Mouse (Mus musculus) liver, postnatal 0 days (tissue): ENCODE measurements around the gene Serping1. TPM values are rescaled to one million over a fixed set of nuclear protein-coding genes. Genes with fewer than 3 reads are reported as not detected.

Experiments used
- ATAC-seq: fragments of 200-750 bp; cut with Nextera tagmentation; 2 replicates; pipeline ENCODE4 v1.8.0; 2017; ENCODE audit warnings: mild to moderate bottlenecking, moderate library complexity
- DNase-seq: peaks from one replicate; pipeline ENCODE4 v3.0.0-alpha.2; 2016
- H3K27ac ChIP-seq: fragments of 300-500 bp; sonication (generic); 2 replicates; pipeline ENCODE4 v1.5.1; 2014; ENCODE audit warnings: antibody characterized with exemption, moderate library complexity, mild to moderate bottlenecking, low read depth
- H3K27me3 ChIP-seq: fragments of 300-500 bp; sonication (generic); 2 replicates; pipeline ENCODE4 v1.6.1; 2014; ENCODE audit warnings: low read length, control low read depth, mixed read lengths; ENCODE audit not compliant: insufficient read depth
- H3K36me3 ChIP-seq: fragments of 300-500 bp; sonication (generic); replicated peaks from 2 replicates; pipeline ENCODE4 v1.6.1; 2014; ENCODE audit warnings: mild to moderate bottlenecking, control low read depth, low read length, moderate library complexity, mixed read lengths; ENCODE audit not compliant: insufficient read depth
- H3K4me1 ChIP-seq: fragments of 300-500 bp; sonication (generic); 2 replicates; pipeline ENCODE4 v1.6.1; 2014; ENCODE audit warnings: antibody characterized with exemption, mild to moderate bottlenecking, control low read depth; ENCODE audit not compliant: insufficient read depth
- H3K4me2 ChIP-seq: fragments of 300-500 bp; sonication (generic); 2 replicates; pipeline ENCODE4 v1.6.1; 2014; ENCODE audit warnings: low read depth, mild to moderate bottlenecking, low read length, moderate library complexity, mixed read lengths
- H3K4me3 ChIP-seq: fragments of 300-500 bp; sonication (generic); 2 replicates; pipeline ENCODE4 v1.5.1; 2014; ENCODE audit warnings: low read depth, low read length
- H3K9ac ChIP-seq: fragments of 300-500 bp; sonication (generic); replicated peaks from 2 replicates; pipeline ENCODE4 v1.6.1; 2014; ENCODE audit warnings: mild to moderate bottlenecking, moderate library complexity
- H3K9me3 ChIP-seq: fragments of 300-500 bp; sonication (generic); 2 replicates; pipeline ENCODE4 v1.6.1; 2016; ENCODE audit warnings: mild to moderate bottlenecking, control low read depth, low read length, mixed read lengths
- CTCF ChIP-seq: sonication (generic); IDR thresholded peaks from 2 replicates; pipeline ENCODE4 v1.5.1; 2016; ENCODE audit warnings: antibody characterized with exemption, low read depth
- EP300 ChIP-seq: IDR thresholded peaks from 2 replicates; pipeline ENCODE4 v1.6.1; 2016; ENCODE audit warnings: antibody characterized with exemption, low read depth, mild to moderate bottlenecking
- WGBS: fragments of 180-500 bp; shearing (Covaris S2); extraction: QIAGEN DNeasy Blood & Tissue Kit; methylation state at CpG from one replicate; pipeline ENCODE4 v1.1.7; 2014; ENCODE audit not compliant: insufficient replicate concordance; 5-methylcytosine and 5-hydroxymethylcytosine counted together
- polyA plus RNA-seq: library from polyadenylated mRNA; unstranded; fragments of >200 nt; fragmentation: Nextera tagmentation; extraction: Ambion mirVana; gene quantifications from 2 replicates; pipeline ENCODE4 v1.2.1, GENCODE M21; 2015

The Serping1 gene
- polyA plus RNA-seq, 1 experiment from 2014 or later: 344 TPM

DNA sequence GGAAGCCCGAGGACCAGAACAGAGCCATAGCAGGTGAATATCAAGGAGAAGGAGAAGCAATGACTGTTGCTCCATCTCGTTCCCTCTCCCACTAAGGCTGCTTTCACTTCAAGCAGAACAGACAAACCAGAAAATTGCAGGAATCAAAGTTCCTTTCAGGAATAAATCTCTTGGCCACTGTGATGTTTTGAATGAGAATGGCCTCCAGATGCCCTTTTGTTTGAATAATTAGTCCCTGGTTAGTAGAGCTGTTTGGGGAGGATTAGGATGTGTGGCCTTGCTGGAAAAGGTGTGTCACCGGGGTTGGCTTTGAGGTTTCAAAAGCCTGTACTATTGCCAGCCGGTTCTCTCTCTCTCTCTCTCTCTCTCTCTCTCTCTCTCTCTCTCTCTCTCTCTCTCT lies 12.9 kb downstream of the Serping1 start:
- Histone ChIP-seq H3K9ac (no peak overlapping the region), H3K27me3 (no peaks in the 10 kb centered on the region), H3K4me3 (no peak overlapping the region), H3K4me2 (no peak overlapping the region), H3K27ac (peak overlapping the region; percentile 64), H3K9me3 (no peaks in the 10 kb centered on the region), H3K36me3 (peaks cover 7% of the 10 kb centered on the region), H3K4me1 (peaks cover 3% of the 10 kb centered on the region; the same call in 1 of the 2 replicates)
- DNase-seq (no peak), ATAC-seq (0 out of 2 replicates have a peak, but pooled peaks have one; percentile 4)
- 61% methylated on average over 4 of the region's 4 CpGs for WGBS
- TF ChIP-seq EP300 (no peak), CTCF (no peak)

DNA sequence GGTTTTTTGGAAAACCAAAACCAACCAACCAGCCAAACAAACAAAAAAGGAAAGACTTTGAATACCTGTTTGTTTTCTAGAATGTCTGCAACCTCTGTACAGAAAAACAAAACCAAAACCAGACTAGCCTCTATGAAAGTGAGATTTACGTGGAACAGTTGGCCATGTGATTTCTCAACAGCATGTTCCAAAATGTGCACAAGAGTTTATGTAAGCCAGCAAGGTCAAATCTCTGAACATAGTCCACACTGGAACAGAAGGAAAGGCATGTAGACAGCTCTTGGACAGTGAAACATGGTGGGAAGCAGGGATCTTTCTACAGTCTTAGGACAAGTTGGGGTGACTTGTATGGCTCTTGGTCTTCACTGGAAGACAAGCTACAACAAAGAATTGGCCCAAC lies 13.4 kb downstream of the Serping1 start:
- no peaks in the 10 kb centered on the region for H3K27me3 ChIP-seq
- no peaks in the 10 kb centered on the region for H3K9me3 ChIP-seq
- no peak for DNase-seq
- no peak overlapping the region for H3K4me2 ChIP-seq
- ATAC-seq: peak; percentile 77
- peaks cover 7% of the 10 kb centered on the region for H3K36me3 ChIP-seq
- TF ChIP-seq CTCF (no peak), EP300 (0 out of 2 replicates have a peak, but pooled peaks have one; percentile 14)
- H3K4me3 ChIP-seq: no peak overlapping the region
- peaks cover 3% of the 10 kb centered on the region; the same call in 1 of the 2 replicates for H3K4me1 ChIP-seq
- H3K27ac ChIP-seq: peak overlapping the region; percentile 64
- H3K9ac ChIP-seq: no peak overlapping the region
- 46% methylated on average over 1 of the region's 1 CpGs for WGBS

DNA sequence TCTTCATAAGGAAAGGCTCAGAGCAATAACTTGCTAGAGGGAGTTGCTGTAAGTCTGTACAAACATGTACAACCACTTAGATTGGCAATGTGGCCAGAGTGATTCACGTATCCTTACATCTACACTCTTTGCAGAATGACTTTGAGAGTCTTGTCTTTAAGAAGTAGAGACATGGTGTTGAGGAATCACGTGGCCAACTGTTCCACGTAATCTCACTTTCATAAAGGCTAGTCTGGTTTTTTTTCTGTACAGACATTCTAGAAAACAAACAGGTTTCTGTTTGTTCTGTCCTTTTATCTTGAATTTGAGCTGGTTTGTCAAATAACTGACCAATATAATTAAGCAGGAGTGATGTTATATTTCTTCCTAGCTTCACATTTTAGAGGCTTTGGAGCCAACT lies 13.9 kb downstream of the Serping1 start:
- TF ChIP-seq CTCF (no peak), EP300 (no peak)
- Histone ChIP-seq H3K27ac (peak overlapping the region; percentile 64), H3K9ac (no peak overlapping the region), H3K36me3 (peaks cover 7% of the 10 kb centered on the region), H3K9me3 (no peaks in the 10 kb centered on the region), H3K4me1 (peaks cover 6% of the 10 kb centered on the region; the same call in 1 of the 2 replicates), H3K4me2 (no peak overlapping the region), H3K4me3 (no peak overlapping the region), H3K27me3 (no peaks in the 10 kb centered on the region)
- WGBS: 67% methylated on average over 3 of the region's 3 CpGs
- ATAC-seq (no peak), DNase-seq (no peak)

DNA sequence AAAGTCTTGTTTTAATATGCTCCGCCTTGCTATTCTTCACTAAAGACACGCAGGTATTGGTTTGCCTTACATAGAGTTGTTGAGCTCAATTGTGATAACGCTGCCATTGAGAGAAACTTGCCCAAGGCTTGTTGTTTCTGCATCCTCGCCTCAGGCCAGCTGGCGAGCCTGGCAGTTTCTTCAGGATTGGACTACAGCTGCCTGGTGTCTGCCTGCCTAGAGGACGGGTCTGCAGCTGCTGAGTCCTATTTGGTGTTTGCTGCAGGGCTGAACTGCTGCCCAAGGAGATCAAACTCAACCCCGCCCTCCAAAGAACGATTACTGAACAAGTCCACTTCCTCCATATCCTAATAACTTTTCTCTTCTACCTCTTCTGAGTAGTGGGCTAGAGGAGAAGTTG lies 14.5 kb downstream of the Serping1 start:
- no peak for ATAC-seq
- no peak overlapping the region for H3K4me2 ChIP-seq
- 74% methylated on average over 8 of the region's 8 CpGs for WGBS
- H3K9me3 ChIP-seq: no peaks in the 10 kb centered on the region
- H3K27ac ChIP-seq: no peak overlapping the region
- H3K4me1 ChIP-seq: peaks cover 6% of the 10 kb centered on the region; the same call in 1 of the 2 replicates
- TF ChIP-seq EP300 (no peak), CTCF (no peak)
- H3K9ac ChIP-seq: no peak overlapping the region
- no peak overlapping the region for H3K4me3 ChIP-seq
- H3K36me3 ChIP-seq: peaks cover 7% of the 10 kb centered on the region
- no peaks in the 10 kb centered on the region for H3K27me3 ChIP-seq
- DNase-seq: no peak

GRCm38 (mm10) chr2:84758542-84759127 lies 16.6 kb downstream of the Serping1 start:
- Histone ChIP-seq H3K4me3 (no peak overlapping the region), H3K27ac (no peak overlapping the region), H3K4me1 (peaks cover 6% of the 10 kb centered on the region; the same call in 1 of the 2 replicates), H3K9me3 (no peaks in the 10 kb centered on the region), H3K36me3 (no peaks in the 10 kb centered on the region), H3K4me2 (no peak overlapping the region), H3K9ac (no peak overlapping the region), H3K27me3 (no peaks in the 10 kb centered on the region)
- ATAC-seq (peak; percentile 57), DNase-seq (peak; percentile 35)
- no peak for TF ChIP-seq EP300
- TF ChIP-seq CTCF: peak; percentile 92
- WGBS: 1% methylated on average over 2 of the region's 2 CpGs

- H3K9me3 ChIP-seq: no peaks in the 10 kb centered on the region
- no peak overlapping the region for H3K27ac ChIP-seq
- WGBS: 67% methylated on average over 7 of the region's 7 CpGs
- DNase-seq (no peak), ATAC-seq (no peak)
- H3K4me2 ChIP-seq: no peak overlapping the region
- H3K4me1 ChIP-seq: 0 out of 2 replicates have a peak, but pooled peaks cover 3% of the 10 kb centered on the region
- no peak for TF ChIP-seq EP300
- H3K27me3 ChIP-seq: no peaks in the 10 kb centered on the region
- H3K9ac ChIP-seq: no peak overlapping the region
- no peaks in the 10 kb centered on the region for H3K36me3 ChIP-seq
- H3K4me3 ChIP-seq: no peak overlapping the region
Measured at GRCm38 (mm10) chr2:84757026-84757682, 18.1 kb downstream of the Serping1 start.
